Mouse (Mus musculus) gastrocnemius, postnatal 14 days (tissue): ENCODE data around the gene Madcam1. TPM values are rescaled to one million over a fixed set of nuclear protein-coding genes. Genes with fewer than 3 reads are reported as not detected.
A peak's percentile ranks its signal among the peaks of the same experiment; 100 is the strongest.

ENCODE experiments used
- DNase-seq: peaks from one replicate; pipeline ENCODE4 v3.0.0; 2021; ENCODE audit warnings: mixed read lengths
- intact Hi-C: fragments of 180-260 bp; cut with DNase I; formaldehyde crosslinking; loops from one replicate; pipeline ENCODE4 v1.15.1; 2025; ENCODE audit warnings: low total_unique reads
- long read RNA-seq, 2 experiments: library from polyadenylated mRNA; stranded (forward); transcript quantifications; one replicate each; pipeline ENCODE4 v2.0.0; 2021
- total RNA-seq, 2 experiments: library from RNA; stranded (reverse); gene quantifications; 2 replicates each; pipeline ENCODE4 v1.2.3; 2021

Gene Madcam1
- not detected for total RNA-seq
- long read RNA-seq, experiment 1 = 0 reads
- long read RNA-seq, experiment 2 = 0 reads

DNA sequence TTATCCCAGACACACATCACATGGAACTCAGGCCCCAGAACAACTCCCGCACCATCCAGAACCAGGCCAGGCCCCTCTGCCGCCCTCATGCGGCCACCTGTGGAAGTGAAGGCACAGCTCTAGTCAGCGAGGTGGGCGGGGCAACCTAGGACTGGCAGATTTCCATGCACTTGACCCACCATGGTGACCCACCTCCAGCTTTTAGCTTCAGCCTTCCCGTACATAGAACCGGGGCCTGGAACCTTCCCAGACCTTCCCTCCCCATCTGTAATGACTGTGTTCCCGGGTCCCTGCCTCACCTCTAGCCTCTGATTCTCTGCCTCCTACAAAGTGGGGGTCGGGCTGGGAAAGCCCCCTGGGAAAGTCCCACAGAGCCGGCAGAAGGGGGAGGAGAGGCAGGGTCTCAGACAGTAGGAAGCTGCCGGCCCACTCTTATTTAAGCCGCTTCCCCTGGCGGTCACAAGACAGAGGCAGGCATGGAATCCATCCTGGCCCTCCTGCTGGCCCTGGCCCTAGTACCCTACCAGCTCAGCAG is at the start of gene Madcam1:
Gene Madcam1, plus strand, starts transcription at position 429 of the 535 bp plus-strand sequence.
- peak; percentile 68 for DNase-seq
- intact Hi-C loops = loop anchor here (5.0 kb wide), 1 partner anchor 67 kb away; no protein-coding TSS in a partner anchor

DNA sequence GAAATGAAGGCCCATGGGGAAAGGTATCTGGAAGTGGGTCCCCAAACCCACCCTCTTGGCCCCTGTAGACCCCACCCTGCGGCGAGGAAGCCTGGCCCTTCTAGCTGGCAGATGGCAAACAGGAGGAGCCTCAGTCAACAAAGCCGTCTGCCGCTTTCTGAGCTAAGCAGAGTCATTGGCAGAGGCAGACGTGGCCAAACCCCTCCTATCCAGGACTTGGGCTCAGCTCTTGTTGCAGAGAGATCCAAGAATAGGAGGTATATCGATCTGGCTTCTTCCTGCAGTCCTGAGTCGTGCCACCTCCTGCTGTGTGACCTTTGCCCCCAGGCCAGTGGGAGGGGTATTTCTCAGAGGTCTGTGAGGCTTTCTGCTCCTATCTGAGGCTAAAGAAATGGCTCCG is 48.5 kb upstream of the Madcam1 start:
- intact Hi-C loops = no loop called here
- no peak for DNase-seq

DNA sequence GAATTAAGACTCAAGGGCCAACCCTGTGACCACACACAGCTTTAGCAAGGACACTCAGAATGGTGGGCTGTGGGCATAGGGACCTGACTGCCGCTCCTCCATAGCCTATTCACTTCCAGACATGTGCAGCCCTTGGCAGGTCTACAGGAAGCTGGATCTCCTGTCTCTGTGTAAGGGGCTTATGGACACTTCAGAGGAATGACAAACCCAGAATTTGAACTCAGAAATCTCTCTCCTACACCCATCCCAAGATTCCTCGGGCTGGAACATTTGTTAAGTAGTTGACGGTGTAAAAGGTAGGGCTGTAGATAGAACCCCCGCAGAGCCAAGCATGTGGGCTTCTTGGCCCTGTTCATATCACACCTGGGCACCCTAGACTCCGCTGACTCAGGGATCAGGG is 48.0 kb upstream of the Madcam1 start:
- intact Hi-C loops = no loop called here
- DNase-seq = no peak

DNA sequence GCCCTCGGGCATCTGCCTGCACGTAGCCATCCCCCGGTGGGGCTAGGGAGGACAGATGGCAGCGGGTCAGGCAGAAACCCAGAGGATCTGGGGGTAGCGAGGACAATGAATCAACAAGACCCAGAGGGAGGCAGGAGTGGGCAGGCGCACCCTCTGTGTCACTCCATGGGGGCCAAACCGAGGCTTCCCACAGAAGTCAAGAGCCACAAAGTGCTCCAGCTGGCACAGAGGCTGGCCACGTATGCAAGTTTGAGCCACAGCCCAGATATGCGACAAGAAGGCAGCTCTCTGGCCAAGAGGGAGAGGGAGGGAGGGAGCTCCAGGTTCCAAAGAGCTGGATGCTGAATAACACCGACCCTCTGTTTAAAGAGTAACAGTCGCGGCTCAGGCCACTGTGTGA is 40.4 kb upstream of the Madcam1 start:
- intact Hi-C loops = no loop called here
- no peak for DNase-seq

DNA sequence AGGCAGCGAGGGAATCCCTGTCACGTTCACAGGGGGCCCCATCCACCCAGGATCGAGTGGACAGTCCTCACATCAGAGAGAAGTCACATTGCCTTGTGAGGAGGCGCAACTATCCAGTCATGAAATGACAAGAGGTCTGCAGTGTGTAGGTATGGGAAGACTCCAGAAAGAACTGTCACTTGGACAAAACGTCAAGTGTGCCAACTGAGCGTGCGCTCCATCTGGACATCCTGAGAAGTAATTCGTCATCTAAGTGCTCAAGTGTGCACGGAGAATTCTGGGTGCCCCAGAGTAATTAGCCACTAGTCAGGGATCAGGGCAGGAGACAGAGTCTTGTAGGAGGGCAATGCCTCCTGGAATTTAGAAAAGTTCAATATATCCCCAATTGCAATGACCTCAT is 39.0 kb upstream of the Madcam1 start:
- intact Hi-C loops = no loop called here
- DNase-seq = no peak

DNA sequence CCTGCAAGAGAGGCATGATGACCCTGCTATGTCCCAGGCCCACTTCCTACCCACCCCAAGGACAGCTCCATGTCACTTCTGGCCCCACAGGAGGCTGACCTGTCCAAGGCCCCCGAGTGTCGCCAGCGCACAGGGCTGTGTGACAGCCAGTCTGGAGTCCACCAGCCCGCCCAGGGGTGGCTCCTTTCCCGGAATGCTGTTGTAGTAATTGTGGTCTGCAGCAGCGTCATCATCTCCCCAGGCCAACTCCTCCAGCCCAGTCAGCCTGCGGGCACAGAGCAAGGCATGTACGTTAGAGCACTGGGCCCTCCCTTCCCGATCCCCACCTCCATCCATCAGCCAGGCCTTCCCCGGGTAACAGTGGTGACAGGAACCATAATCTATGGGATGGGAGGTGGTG is 38.2 kb upstream of the Madcam1 start:
- no peak for DNase-seq
- intact Hi-C loops = no loop called here

DNA sequence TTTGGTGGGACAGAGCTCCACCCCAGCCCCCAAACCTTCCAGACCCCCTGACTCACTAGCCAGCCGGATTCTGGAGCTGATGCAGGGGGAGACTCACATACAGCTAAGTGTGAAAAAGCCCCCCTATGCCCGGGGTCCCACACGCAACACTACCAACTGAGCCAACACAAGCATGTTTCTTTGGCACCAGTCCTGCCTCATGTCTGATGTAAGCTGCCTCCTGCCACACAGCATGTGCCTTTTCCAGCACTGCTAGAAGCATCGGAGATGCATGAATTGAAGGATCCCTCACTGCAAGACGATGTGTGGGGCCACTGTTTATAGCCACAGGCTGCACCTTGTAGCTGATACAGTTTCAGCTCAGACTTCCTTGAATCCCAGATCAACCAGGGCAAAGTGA is 36.0 kb upstream of the Madcam1 start:
- intact Hi-C loops = no loop called here
- DNase-seq = no peak

DNA sequence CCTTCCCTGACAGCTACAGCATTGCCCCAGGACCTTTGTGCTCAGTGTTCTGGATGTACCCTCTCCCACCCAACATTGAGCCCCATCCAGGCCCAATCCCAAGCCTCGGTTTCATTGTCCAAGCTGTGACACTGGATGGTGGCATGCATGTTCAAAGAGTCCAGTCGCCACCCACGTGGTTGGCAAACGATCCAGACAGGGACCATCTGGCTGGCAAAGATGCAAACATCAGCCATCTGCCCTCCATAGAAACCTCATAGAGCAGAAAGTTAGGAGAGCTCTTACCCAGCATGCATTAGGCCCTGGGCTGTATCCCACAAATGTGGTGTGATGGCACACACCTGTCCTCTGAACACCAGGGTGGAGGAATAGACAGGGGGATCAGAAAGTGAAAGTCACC is 32.9 kb upstream of the Madcam1 start:
- DNase-seq = no peak
- intact Hi-C loops = no loop called here

DNA sequence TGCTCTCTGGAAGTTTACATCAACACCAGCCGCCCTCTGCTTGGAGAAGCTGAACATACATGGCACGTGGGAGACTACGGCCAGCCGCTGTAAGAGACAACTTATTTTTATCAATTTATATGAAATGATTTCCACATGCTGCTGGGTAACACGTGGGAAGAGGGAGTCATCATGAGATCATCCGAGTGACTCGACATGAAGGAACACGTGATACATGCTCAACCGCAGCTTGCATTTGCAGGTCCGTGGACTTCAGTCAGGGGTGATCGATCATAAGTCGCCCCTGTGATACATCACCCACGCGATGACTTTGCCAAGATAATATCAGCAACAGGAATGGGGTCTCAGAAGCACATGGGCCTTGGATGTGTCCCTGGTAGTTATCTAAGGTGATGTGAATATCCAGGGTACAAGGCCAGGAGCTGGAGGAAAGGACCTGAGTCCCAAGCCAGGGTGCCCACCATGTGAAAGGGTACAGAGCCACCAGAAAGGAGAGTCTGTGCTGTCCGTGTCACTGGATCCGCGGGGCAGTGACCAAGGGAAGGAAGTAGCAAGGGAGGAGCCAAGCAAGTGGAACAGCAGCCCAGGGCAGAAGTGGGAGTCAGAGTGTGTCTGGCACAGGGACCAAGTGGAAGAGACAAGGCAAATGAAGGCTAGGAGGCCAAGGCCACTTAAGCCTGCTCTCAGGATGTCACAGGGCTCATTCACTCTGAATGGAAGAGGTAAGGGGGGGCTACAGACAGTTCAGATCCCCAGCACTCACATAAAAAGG is 31.2 kb upstream of the Madcam1 start:
- intact Hi-C loops = no loop called here

DNA sequence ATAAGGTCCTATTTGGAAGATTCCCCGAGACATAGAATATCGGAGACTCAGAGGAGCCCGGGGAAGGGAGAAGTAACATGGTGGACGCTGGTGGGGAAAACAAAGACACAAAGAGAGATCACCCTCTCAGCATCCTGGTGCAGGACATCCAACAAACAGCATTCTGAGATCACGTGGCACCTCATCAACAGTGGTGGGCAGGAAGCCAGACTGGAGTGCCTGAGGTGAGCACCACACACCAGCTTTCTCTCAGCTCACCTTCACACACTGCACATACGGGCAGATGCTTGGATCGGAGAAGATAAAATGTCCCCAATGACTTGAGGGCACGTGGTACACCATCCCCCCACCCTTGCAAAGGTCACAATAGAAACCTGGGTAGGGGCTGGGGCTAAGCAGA is 28.1 kb upstream of the Madcam1 start:
- DNase-seq = no peak
- intact Hi-C loops = no loop called here

More for the DNA sequence above, 31.2 kb upstream of the Madcam1 start:
- no peak for DNase-seq

DNA sequence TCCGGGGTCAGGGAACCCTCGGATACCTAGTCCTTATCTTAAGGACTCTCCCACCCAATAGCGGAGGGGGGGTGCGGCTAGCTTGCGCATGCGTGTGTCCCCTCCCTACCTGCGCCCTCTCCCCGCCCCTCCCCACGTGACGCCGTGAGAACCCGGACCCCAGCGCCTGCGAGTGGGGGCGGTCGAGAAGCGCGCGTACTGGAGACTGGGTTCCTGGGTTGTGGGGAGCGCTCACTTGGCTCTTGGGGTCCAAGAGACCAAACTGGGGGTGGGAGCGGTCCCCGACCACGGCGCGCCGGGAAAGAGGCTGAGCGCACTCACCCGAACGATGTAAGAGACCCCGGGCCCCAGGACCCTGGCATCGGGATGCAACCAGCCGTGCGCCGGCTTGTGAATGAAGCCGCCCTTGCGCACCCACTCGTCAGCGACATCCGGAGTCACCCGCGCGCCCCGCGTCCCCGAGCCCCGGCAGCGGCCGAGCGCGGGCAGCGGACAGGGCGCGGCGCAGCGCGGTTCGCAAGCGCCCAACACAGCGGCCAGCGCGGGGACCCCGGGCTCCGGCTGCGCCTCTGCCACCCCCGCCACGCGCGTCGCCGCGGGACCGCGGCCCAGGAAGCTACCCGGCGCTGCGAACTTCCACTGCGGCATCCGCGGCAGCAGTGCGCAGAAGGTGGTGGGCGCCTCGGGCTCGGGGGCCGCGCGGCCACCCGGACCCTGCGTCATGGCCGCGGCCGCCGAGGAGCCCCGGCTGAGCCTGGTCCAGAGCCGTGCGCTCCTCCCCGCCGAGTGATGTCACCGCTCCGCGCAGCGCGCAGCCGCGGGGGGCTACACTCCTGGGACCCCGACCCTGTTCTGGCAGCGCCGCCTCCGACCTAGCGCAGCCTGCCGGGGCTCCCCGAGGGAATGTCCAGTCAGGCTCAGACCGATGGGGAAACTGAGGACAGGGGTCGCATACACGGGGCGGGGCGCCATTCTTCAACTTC is 26.9 kb upstream of the Madcam1 start, which contains the start of gene Shc2:
Gene Shc2, minus strand, starts transcription at position 791 of the 983 bp plus-strand sequence.
- intact Hi-C loops = no loop called here
- DNase-seq = peak; percentile 53

DNA sequence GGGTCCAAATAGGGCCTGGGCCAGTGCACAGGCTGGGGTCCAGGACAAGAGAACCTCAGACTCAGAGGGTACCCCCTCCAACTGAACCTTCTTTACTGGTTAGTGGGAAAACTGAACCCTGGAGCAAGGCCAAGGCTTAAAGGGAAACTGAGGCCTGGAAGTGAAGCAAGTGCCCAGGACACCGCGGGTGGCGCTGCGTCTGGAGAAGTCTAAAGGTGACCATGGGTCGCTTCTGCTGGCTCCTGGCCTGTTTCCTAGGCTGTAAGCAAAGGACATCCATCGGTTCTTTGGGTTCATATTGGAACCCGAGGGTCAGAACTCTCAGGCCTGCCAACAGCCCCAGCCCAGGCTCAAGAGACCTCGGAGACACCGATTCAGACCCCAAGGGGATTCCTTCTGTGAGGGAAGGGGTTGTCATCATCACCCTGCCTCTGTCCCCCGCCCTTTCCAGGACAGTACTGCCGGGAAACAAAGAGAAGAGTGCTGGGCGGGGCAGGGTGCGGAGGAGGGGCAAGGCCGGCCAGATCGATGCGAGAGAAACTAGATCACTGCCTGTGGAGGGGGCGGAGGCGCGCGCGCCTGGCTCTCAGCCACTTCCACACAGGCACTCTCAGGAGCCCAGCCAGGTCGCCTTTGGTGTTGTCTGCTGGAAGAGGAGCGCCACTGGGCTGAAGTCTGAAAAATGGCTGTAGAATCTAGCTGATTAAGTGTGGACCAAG is 25.7 kb upstream of the Madcam1 start:
- intact Hi-C loops = no loop called here
- peak; percentile 68 for DNase-seq

DNA sequence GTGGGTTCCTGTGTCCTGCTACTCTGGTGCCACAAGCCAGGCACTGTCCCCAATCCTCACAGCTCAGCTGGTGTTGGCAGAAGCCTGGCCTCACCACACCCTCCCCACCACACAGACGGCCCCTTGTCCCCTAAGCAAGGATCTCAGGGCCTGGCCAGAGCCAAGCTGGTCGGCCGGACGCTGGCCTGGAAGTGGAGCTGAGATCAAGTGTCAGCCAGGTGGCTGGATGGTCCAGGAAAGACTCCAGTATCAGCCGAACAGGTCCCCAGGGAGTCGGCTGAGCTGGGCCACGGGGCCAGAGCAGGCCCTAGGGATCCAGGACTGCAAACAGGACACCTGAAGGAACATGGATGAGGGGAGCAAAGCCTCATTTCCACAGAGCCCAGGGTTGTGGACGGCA is 18.6 kb upstream of the Madcam1 start, which contains the start of gene Odf3l2:
Gene Odf3l2, minus strand, starts transcription at position 28 of the 400 bp plus-strand sequence.
- intact Hi-C loops = loop anchor here (5.0 kb wide), 1 partner anchor 48 kb away; no protein-coding TSS in a partner anchor
- DNase-seq = peak; percentile 69

DNA sequence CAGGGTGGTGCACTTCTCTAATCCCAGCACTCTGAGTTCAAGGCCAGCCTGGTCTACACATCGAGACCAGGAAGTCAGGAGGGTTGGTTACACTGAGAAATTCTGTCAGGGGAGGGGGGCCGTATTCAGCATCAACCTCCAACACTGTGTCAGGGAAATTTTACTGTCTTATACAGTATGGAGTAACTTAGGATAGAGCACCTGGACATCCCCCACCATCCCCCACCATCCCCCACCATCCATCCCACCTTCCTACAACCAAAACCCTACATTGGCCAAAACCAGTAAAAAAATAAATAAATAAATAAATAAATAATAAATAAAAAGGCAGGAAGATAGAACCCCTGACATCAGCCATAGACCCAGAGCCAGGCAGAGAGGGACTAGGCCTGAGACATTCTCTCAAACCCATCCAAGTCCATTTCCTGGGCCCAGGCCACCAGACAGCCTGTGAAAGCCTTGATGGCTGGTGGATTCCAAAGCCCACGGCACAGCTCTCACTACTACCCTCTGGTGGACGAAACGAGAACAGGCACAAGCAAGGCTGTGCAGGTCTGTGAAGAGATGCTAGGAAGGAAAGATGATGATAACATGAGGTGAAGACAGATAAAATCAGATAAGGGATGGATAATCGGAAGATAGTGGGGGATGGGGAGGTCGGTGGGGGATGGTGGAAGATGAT is 15.1 kb upstream of the Madcam1 start:
- intact Hi-C loops = loop anchor here (5.0 kb wide), 1 partner anchor 52 kb away; no protein-coding TSS in a partner anchor
- DNase-seq = peak; percentile 75

DNA sequence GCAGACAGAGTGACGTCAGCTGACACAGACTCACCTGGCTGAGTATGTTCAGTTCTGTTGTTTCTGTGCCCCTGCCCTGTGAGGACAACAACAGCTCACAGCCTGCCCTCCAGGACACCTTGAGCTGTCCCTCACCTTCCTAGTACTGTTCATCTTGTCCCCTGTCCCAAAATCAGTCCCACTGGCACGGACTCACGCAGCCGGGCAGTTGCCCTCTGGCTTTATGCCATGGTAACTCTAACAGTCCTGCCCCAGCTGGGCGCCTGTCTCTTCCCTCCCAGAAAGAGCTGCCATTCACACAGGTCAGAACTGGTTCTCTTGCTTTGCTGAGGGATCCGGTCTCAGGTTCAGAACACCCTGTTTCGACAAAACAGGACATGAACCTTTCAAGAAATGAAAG is 11.6 kb upstream of the Madcam1 start:
- DNase-seq = peak; percentile 31
- intact Hi-C loops = no loop called here

DNA sequence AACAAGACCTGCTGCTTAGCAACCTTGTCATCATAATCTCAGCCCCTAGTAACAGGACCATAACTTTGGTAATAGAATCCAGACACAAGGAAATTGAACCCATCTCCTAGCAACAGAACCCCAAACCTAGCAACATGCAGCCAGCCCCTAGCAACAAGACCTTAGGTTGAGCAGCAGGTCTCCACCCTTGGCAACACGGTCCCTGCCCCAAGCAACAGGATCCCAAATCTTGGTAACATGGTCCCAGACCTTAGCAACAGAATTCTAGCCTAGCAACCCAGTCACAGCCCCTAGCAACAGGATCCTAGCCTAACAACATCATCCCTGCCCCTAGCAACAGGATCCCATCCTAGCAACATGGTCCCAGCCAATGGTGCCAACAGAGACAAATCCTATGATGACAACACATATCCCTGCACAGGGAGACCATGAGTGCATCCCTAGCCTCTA is 9.4 kb upstream of the Madcam1 start:
- no peak for DNase-seq
- intact Hi-C loops = no loop called here

DNA sequence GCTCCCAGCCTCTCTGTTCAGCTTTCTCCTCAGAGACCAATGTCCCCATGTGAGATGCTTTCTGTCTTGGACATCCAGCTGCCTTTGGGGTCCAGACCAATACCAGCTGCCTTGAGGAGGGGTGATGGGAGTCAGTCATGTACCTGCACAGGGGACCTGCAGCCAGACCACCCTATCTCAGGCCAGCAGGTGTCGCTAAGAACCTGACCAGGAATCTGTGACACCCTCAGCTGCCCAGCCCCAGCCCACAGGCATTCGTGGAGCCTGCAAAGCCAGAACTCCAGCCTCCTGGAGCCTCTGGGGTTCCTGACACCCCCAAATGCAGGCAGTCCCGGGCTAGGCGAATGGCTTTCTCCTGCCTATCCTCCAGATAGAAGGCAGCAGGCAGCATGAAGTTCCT is 5.5 kb upstream of the Madcam1 start:
- DNase-seq = no peak
- intact Hi-C loops = no loop called here

DNA sequence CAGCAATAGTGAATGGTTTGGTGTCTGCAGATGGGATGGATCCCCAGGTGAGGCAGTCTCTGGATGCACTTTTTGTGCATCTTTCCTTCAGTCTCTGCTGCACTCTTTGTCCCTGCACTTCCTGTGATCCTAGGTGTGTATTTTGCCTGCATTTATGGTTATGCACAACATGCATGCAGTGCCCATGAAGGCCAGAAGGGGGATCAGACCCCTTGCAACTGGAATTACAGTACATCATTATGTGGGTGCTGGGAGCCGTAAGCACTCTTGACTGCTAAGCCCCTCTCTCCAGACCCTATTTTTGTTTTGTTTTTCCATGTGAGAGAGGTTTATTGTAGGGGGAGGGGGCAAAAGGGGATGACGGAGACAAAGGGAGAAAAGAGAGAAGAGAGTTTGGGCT is 4.1 kb upstream of the Madcam1 start:
- intact Hi-C loops = loop anchor here (5.0 kb wide), 1 partner anchor 63 kb away; no protein-coding TSS in a partner anchor
- DNase-seq = no peak
